ENCODE assay signal across 30 mouse cellular contexts in genomic region chr3:78077275-78077674, GRCm38 (mm10).
A peak's percentile ranks its signal among the peaks of the same experiment; 100 is the strongest.
DNase-seq lines count a peak whose midpoint lies in the region; ATAC-seq and TF ChIP-seq lines count a peak whose summit lies in the region.
"Had no signal": no experiment of that assay in that cellular context is flagged by ENCODE, and none has a peak within 500 bp of the region (broad histone marks: within the 10 kb centered on the region; RNA-seq: fewer than 3 reads in every experiment).

No protein-coding gene starts in this region.

- H3K27ac ChIP-seq in hindbrain, embryonic 14.5 days: 0 out of 2 replicates have a peak overlapping the region, but pooled peaks have one; percentile 9
- no peak overlapping the region for H3K27ac ChIP-seq in hindbrain, postnatal 0 days
- H3K27ac ChIP-seq: embryonic facial prominence, embryonic 13.5 days; embryonic facial prominence, embryonic 15.5 days; forebrain, embryonic 10.5 days; forebrain, embryonic 12.5 days had no signal

- intact Hi-C loops in left cerebral cortex, postnatal 36 days (cut with DNase I): no loop called here

- no peak for DNase-seq in frontal cortex, postnatal 14 days (ENCODE audit: low spot score in 2 of 2)
- no peak for DNase-seq in hindbrain, embryonic 14.5 days (ENCODE audit: low spot score)
- DNase-seq in hindbrain, postnatal 0 days (ENCODE audit: low spot score): no peak
- peak; percentile 2 for DNase-seq in left cerebral cortex, adult 11 months (ENCODE audit: low spot score)
- DNase-seq in left cerebral cortex, postnatal 36 days (ENCODE audit: low spot score in 2 of 2): no peak
- peak; percentile 61 for DNase-seq in brain, adult 2 months (ENCODE audit: low read depth, low spot score)
- no peak for DNase-seq in urinary bladder, postnatal 4 days (ENCODE audit: low spot score in 2 of 2)
- DNase-seq: adrenal gland, adult 8-10 months; adrenal gland, postnatal 14 days; adrenal gland, postnatal 36 days; B cell, adult 2 months; cerebellum, adult 11 months; cerebellum, adult 18-20 months; cerebellum, adult 8-10 months; cerebellum, adult 9-11 months; cerebellum, postnatal 14 days; cerebellum, postnatal 36 days; embryo, embryonic 11 days had no signal

- no peaks in the 10 kb centered on the region for H3K36me3 ChIP-seq in hindbrain, embryonic 14.5 days (replicated peaks; ENCODE audit: control insufficient read depth, insufficient read depth)
- H3K36me3 ChIP-seq in hindbrain, postnatal 0 days (ENCODE audit: insufficient read depth, low read length): no peaks in the 10 kb centered on the region
- H3K36me3 ChIP-seq: embryonic facial prominence, embryonic 13.5 days; embryonic facial prominence, embryonic 15.5 days; forebrain, embryonic 10.5 days; forebrain, embryonic 12.5 days; G1E had no signal

- H3K4me2 ChIP-seq in hindbrain, embryonic 14.5 days (replicated peaks): no peak overlapping the region
- H3K4me2 ChIP-seq in hindbrain, postnatal 0 days (ENCODE audit: low read depth, low read length): no peak overlapping the region
- H3K4me2 ChIP-seq: embryonic facial prominence, embryonic 13.5 days; embryonic facial prominence, embryonic 15.5 days; forebrain, embryonic 12.5 days had no signal

- H3K4me1 ChIP-seq in hindbrain, embryonic 14.5 days (replicated peaks; ENCODE audit: control insufficient read depth, insufficient read depth, low read length): 0 out of 2 replicates have a peak, but pooled peaks cover 5% of the 10 kb centered on the region
- no peaks in the 10 kb centered on the region for H3K4me1 ChIP-seq in hindbrain, postnatal 0 days (ENCODE audit: insufficient read depth, low read length)
- H3K4me1 ChIP-seq: embryonic facial prominence, embryonic 13.5 days; embryonic facial prominence, embryonic 15.5 days; forebrain, embryonic 10.5 days; forebrain, embryonic 12.5 days had no signal

- H3K27me3 ChIP-seq in hindbrain, embryonic 14.5 days (ENCODE audit: control insufficient read depth, insufficient read depth, low read length): no peaks in the 10 kb centered on the region
- H3K27me3 ChIP-seq in hindbrain, postnatal 0 days (ENCODE audit: insufficient read depth, low read length): no peaks in the 10 kb centered on the region
- H3K27me3 ChIP-seq: CH12.LX; embryonic facial prominence, embryonic 13.5 days; embryonic facial prominence, embryonic 15.5 days; forebrain, embryonic 12.5 days had no signal

- TF ChIP-seq CTCF in hindbrain, postnatal 0 days (IDR thresholded peaks at IDR 0.05; ENCODE audit: low read depth): no peak

- peak; percentile 76 for ATAC-seq in frontal cortex, adult (ENCODE audit: low TSS enrichment)
- ATAC-seq in hindbrain, embryonic 14.5 days (ENCODE audit: low FRiP score): no peak
- ATAC-seq in hindbrain, postnatal 0 days: no peak
- ATAC-seq: activated CD4-positive, CD25-positive, alpha-beta regulatory T cell, adult 4 months; CD4-positive, CD25-positive, alpha-beta regulatory T cell, adult 4 months; forebrain, embryonic 14.5 days; Patski had no signal

- 48% methylated on average over 1 of the region's 1 CpGs for WGBS in hindbrain, embryonic 14.5 days
- WGBS in hindbrain, postnatal 0 days: 50% methylated on average over 1 of the region's 1 CpGs

- H3K9me3 ChIP-seq in hindbrain, embryonic 14.5 days (ENCODE audit: control insufficient read depth, low read length): no peaks in the 10 kb centered on the region
- H3K9me3 ChIP-seq in hindbrain, postnatal 0 days (ENCODE audit: low read length): no peaks in the 10 kb centered on the region
- H3K9me3 ChIP-seq: embryonic facial prominence, embryonic 13.5 days; embryonic facial prominence, embryonic 15.5 days; forebrain, embryonic 10.5 days; forebrain, embryonic 12.5 days; G1E had no signal

- no peak overlapping the region for H3K4me3 ChIP-seq in hindbrain, embryonic 14.5 days (replicated peaks; ENCODE audit: low read length)
- no peak overlapping the region for H3K4me3 ChIP-seq in hindbrain, postnatal 0 days (ENCODE audit: low read length)
- H3K4me3 ChIP-seq: embryonic facial prominence, embryonic 13.5 days; embryonic facial prominence, embryonic 15.5 days; erythroblast, embryonic 14.5 days; forebrain, embryonic 10.5 days; forebrain, embryonic 12.5 days had no signal

- no peak overlapping the region for H3K9ac ChIP-seq in hindbrain, embryonic 14.5 days
- no peak overlapping the region for H3K9ac ChIP-seq in hindbrain, postnatal 0 days (replicated peaks; ENCODE audit: low read length)
- H3K9ac ChIP-seq: embryonic facial prominence, embryonic 13.5 days; embryonic facial prominence, embryonic 15.5 days; forebrain, embryonic 12.5 days had no signal

Comparison
In these comparisons a context has a peak if more than half of its experiments do, and no peak if none do; other contexts are left out.
1. DNase-seq: peak in left cerebral cortex, adult 11 months (single experiment) and brain, adult 2 months (single experiment); none in frontal cortex, postnatal 14 days (0 of 2), hindbrain, embryonic 14.5 days (single experiment), hindbrain, postnatal 0 days (single experiment), left cerebral cortex, postnatal 36 days (0 of 2) and urinary bladder, postnatal 4 days (0 of 2).